Mouse (Mus musculus) liver, embryonic 12.5 days (tissue): ENCODE data around the gene Pced1a. TPM values are rescaled to one million over a fixed set of nuclear protein-coding genes. Genes with fewer than 3 reads are reported as not detected.

ENCODE experiments used
- ATAC-seq: fragments of 200-750 bp; cut with Nextera tagmentation; 2 replicates; pipeline ENCODE4 v1.8.0; 2017; ENCODE audit warnings: moderate number of reproducible peaks, mild to moderate bottlenecking, moderate library complexity
- H3K27ac ChIP-seq: fragments of 300-500 bp; sonication (generic); 2 replicates; pipeline ENCODE4 v1.5.1; 2016; ENCODE audit warnings: mild to moderate bottlenecking
- H3K27me3 ChIP-seq: fragments of 300-500 bp; sonication (generic); replicated peaks from 2 replicates; pipeline ENCODE4 v1.6.1; 2016; ENCODE audit warnings: mild to moderate bottlenecking, moderate library complexity
- H3K36me3 ChIP-seq: fragments of 300-500 bp; sonication (generic); 2 replicates; pipeline ENCODE4 v1.6.1; 2016; ENCODE audit warnings: mild to moderate bottlenecking, moderate library complexity
- H3K4me1 ChIP-seq: fragments of 300-500 bp; sonication (generic); 2 replicates; pipeline ENCODE4 v1.6.1; 2016
- H3K4me2 ChIP-seq: fragments of 300-500 bp; sonication (generic); 2 replicates; pipeline ENCODE4 v1.6.1; 2016; ENCODE audit warnings: mild to moderate bottlenecking, moderate library complexity
- H3K4me3 ChIP-seq: fragments of 300-500 bp; sonication (generic); 2 replicates; pipeline ENCODE4 v1.5.1; 2016; ENCODE audit warnings: mild to moderate bottlenecking, moderate library complexity
- H3K9ac ChIP-seq: fragments of 300-500 bp; sonication (generic); 2 replicates; pipeline ENCODE4 v1.6.1; 2016; ENCODE audit warnings: mild to moderate bottlenecking, moderate library complexity
- H3K9me3 ChIP-seq: fragments of 300-500 bp; sonication (generic); replicated peaks from 2 replicates; pipeline ENCODE4 v1.6.1; 2016; ENCODE audit warnings: mild to moderate bottlenecking, moderate library complexity
- WGBS: fragments of 180-500 bp; shearing (Covaris S2); methylation state at CpG from one replicate; pipeline ENCODE4 v1.1.7; 2016; ENCODE audit not compliant: insufficient replicate concordance; 5-methylcytosine and 5-hydroxymethylcytosine counted together
- polyA plus RNA-seq: library from polyadenylated mRNA; unstranded; fragments of >200 nt; fragmentation: Nextera tagmentation; extraction: Ambion mirVana; gene quantifications from 2 replicates; pipeline ENCODE4 v1.2.1, GENCODE M21; 2016

The Pced1a gene
- polyA plus RNA-seq, 1 experiment from 2014 or later, result 5.7 TPM

- 58% methylated on average over 1 of the region's 1 CpGs for WGBS
- H3K27ac ChIP-seq, result no peak within 1 kb of the TSS
Measured at GRCm38 (mm10) chr2:130404939-130405338, 19.6 kb downstream of the Pced1a start, which contains the start of the genes Gm28372 and 1700020A23Rik. Gm28372 (plus strand) TSS chr2:130405239. 1700020A23Rik (plus strand) TSS chr2:130405259.

GRCm38 (mm10) chr2:130401891-130402290 is 22.6 kb downstream of the Pced1a start:
- 63% methylated on average over 4 of the region's 4 CpGs for WGBS
- no peak for ATAC-seq
- no peak overlapping the region for H3K4me3 ChIP-seq

More at GRCm38 (mm10) chr2:130404939-130405338, 19.6 kb downstream of the Pced1a start, which contains the start of the genes Gm28372 and 1700020A23Rik:
- ATAC-seq, result no peak
- Histone ChIP-seq H3K27me3 (peaks cover 20% of the 10 kb centered on the region; the same call in 1 of the 2 replicates), H3K9me3 (no peaks in the 10 kb centered on the region), H3K4me2 (no peak within 1 kb of the TSS), H3K36me3 (no peaks in the 10 kb centered on the region), H3K4me3 (no peak within 1 kb of the TSS), H3K9ac (no peak within 1 kb of the TSS), H3K4me1 (no peaks in the 10 kb centered on the region)

GRCm38 (mm10) chr2:130400046-130400445 is 24.5 kb downstream of the Pced1a start:
- Histone ChIP-seq H3K27me3 (peaks cover 52% of the 10 kb centered on the region), H3K27ac (no peak overlapping the region), H3K4me1 (0 out of 2 replicates have a peak, but pooled peaks cover 6% of the 10 kb centered on the region), H3K4me3 (no peak overlapping the region), H3K9me3 (no peaks in the 10 kb centered on the region), H3K9ac (no peak overlapping the region), H3K4me2 (no peak overlapping the region), H3K36me3 (no peaks in the 10 kb centered on the region)
- 60% methylated on average over 1 of the region's 1 CpGs for WGBS
- ATAC-seq, result no peak

More at GRCm38 (mm10) chr2:130401891-130402290, 22.6 kb downstream of the Pced1a start:
- H3K27ac ChIP-seq, result no peak overlapping the region
- H3K9ac ChIP-seq, result no peak overlapping the region
- no peak overlapping the region for H3K4me2 ChIP-seq
- H3K4me1 ChIP-seq, result 0 out of 2 replicates have a peak, but pooled peaks cover 6% of the 10 kb centered on the region
- peaks cover 40% of the 10 kb centered on the region for H3K27me3 ChIP-seq
- H3K36me3 ChIP-seq, result no peaks in the 10 kb centered on the region
- H3K9me3 ChIP-seq, result no peaks in the 10 kb centered on the region

- Histone ChIP-seq H3K27ac (no peak overlapping the region), H3K9ac (no peak overlapping the region), H3K27me3 (peaks cover 52% of the 10 kb centered on the region), H3K4me1 (0 out of 2 replicates have a peak, but pooled peaks cover 6% of the 10 kb centered on the region), H3K9me3 (no peaks in the 10 kb centered on the region), H3K36me3 (no peaks in the 10 kb centered on the region), H3K4me2 (peak overlapping the region; percentile 70), H3K4me3 (peak overlapping the region; percentile 52)
- no peak for ATAC-seq
- WGBS, result 24% methylated on average over 14 of the region's 14 CpGs
Measured at GRCm38 (mm10) chr2:130398091-130398490, 26.4 kb downstream of the Pced1a start.

GRCm38 (mm10) chr2:130397186-130397985 is 27.1 kb downstream of the Pced1a start, which contains the start of gene Cpxm1:
Cpxm1 (minus strand) TSS chr2:130397574.
- peak; percentile 53 for ATAC-seq
- WGBS, result 2% methylated on average over 47 of the region's 53 CpGs
- peaks cover 47% of the 10 kb centered on the region for H3K27me3 ChIP-seq
- H3K9ac ChIP-seq, result peak within 1 kb of the TSS; percentile 31; the same call in 1 of the 2 replicates
- no peaks in the 10 kb centered on the region for H3K36me3 ChIP-seq
- H3K27ac ChIP-seq, result no peak within 1 kb of the TSS
- H3K9me3 ChIP-seq, result no peaks in the 10 kb centered on the region
- H3K4me3 ChIP-seq, result peak within 1 kb of the TSS; percentile 52
- peak within 1 kb of the TSS; percentile 70 for H3K4me2 ChIP-seq
- H3K4me1 ChIP-seq, result 0 out of 2 replicates have a peak, but pooled peaks cover 6% of the 10 kb centered on the region

- H3K9ac ChIP-seq, result no peak overlapping the region
- H3K27ac ChIP-seq, result no peak overlapping the region
- no peaks in the 10 kb centered on the region for H3K36me3 ChIP-seq
- 78% methylated on average over 11 of the region's 11 CpGs for WGBS
- no peak overlapping the region for H3K4me3 ChIP-seq
- H3K9me3 ChIP-seq, result no peaks in the 10 kb centered on the region
- no peak overlapping the region for H3K4me2 ChIP-seq
- H3K27me3 ChIP-seq, result peaks cover 52% of the 10 kb centered on the region
- H3K4me1 ChIP-seq, result 0 out of 2 replicates have a peak, but pooled peaks cover 6% of the 10 kb centered on the region
- ATAC-seq, result no peak
Measured at GRCm38 (mm10) chr2:130395696-130396095, 28.8 kb downstream of the Pced1a start.

GRCm38 (mm10) chr2:130392836-130393235 is 31.7 kb downstream of the Pced1a start:
- Histone ChIP-seq H3K27ac (no peak overlapping the region), H3K9me3 (no peaks in the 10 kb centered on the region), H3K27me3 (peaks cover 37% of the 10 kb centered on the region), H3K4me2 (no peak overlapping the region), H3K4me3 (no peak overlapping the region), H3K4me1 (0 out of 2 replicates have a peak, but pooled peaks cover 1% of the 10 kb centered on the region), H3K9ac (no peak overlapping the region), H3K36me3 (no peaks in the 10 kb centered on the region)
- no peak for ATAC-seq
- WGBS, result 64% methylated on average over 3 of the region's 3 CpGs

- H3K4me3 ChIP-seq, result no peak overlapping the region
- H3K27me3 ChIP-seq, result peaks cover 19% of the 10 kb centered on the region
- no peak overlapping the region for H3K4me2 ChIP-seq
- H3K36me3 ChIP-seq, result no peaks in the 10 kb centered on the region
- H3K9me3 ChIP-seq, result no peaks in the 10 kb centered on the region
- H3K27ac ChIP-seq, result no peak overlapping the region
- 71% methylated on average over 11 of the region's 11 CpGs for WGBS
- no peak overlapping the region for H3K9ac ChIP-seq
- ATAC-seq, result no peak
- H3K4me1 ChIP-seq, result no peaks in the 10 kb centered on the region
Measured at GRCm38 (mm10) chr2:130390993-130391625, 33.4 kb downstream of the Pced1a start.

GRCm38 (mm10) chr2:130388796-130389195 is 35.7 kb downstream of the Pced1a start:
- H3K27ac ChIP-seq, result no peak overlapping the region
- peaks cover 16% of the 10 kb centered on the region for H3K27me3 ChIP-seq
- no peak overlapping the region for H3K4me2 ChIP-seq
- 69% methylated on average over 2 of the region's 2 CpGs for WGBS
- no peak overlapping the region for H3K9ac ChIP-seq
- H3K9me3 ChIP-seq, result no peaks in the 10 kb centered on the region
- no peak overlapping the region for H3K4me3 ChIP-seq
- H3K36me3 ChIP-seq, result no peaks in the 10 kb centered on the region
- no peak for ATAC-seq
- no peaks in the 10 kb centered on the region for H3K4me1 ChIP-seq

GRCm38 (mm10) chr2:130386212-130386611 is 38.3 kb downstream of the Pced1a start:
- ATAC-seq, result no peak
- Histone ChIP-seq H3K9me3 (no peaks in the 10 kb centered on the region), H3K9ac (no peak overlapping the region), H3K27me3 (peaks cover 20% of the 10 kb centered on the region), H3K4me2 (no peak overlapping the region), H3K27ac (no peak overlapping the region), H3K4me1 (no peaks in the 10 kb centered on the region), H3K36me3 (no peaks in the 10 kb centered on the region), H3K4me3 (no peak overlapping the region)
- 48% methylated on average over 1 of the region's 1 CpGs for WGBS

- Histone ChIP-seq H3K36me3 (no peaks in the 10 kb centered on the region), H3K4me1 (no peaks in the 10 kb centered on the region), H3K4me2 (no peak overlapping the region), H3K27ac (no peak overlapping the region), H3K9me3 (no peaks in the 10 kb centered on the region), H3K4me3 (no peak overlapping the region), H3K27me3 (peaks cover 18% of the 10 kb centered on the region), H3K9ac (no peak overlapping the region)
- no peak for ATAC-seq
- WGBS, result 68% methylated on average over 6 of the region's 6 CpGs
Measured at GRCm38 (mm10) chr2:130383895-130384294, 40.6 kb downstream of the Pced1a start.

GRCm38 (mm10) chr2:130383205-130383604 is 41.3 kb downstream of the Pced1a start:
- H3K4me3 ChIP-seq, result no peak overlapping the region
- no peaks in the 10 kb centered on the region for H3K9me3 ChIP-seq
- 51% methylated on average over 3 of the region's 3 CpGs for WGBS
- H3K9ac ChIP-seq, result no peak overlapping the region
- no peak for ATAC-seq
- no peak overlapping the region for H3K4me2 ChIP-seq
- no peak overlapping the region for H3K27ac ChIP-seq
- H3K4me1 ChIP-seq, result no peaks in the 10 kb centered on the region
- peaks cover 18% of the 10 kb centered on the region for H3K27me3 ChIP-seq
- H3K36me3 ChIP-seq, result no peaks in the 10 kb centered on the region
